Comparison of ENCODE assay signal across 11 mouse cellular contexts in the genomic region with DNA sequence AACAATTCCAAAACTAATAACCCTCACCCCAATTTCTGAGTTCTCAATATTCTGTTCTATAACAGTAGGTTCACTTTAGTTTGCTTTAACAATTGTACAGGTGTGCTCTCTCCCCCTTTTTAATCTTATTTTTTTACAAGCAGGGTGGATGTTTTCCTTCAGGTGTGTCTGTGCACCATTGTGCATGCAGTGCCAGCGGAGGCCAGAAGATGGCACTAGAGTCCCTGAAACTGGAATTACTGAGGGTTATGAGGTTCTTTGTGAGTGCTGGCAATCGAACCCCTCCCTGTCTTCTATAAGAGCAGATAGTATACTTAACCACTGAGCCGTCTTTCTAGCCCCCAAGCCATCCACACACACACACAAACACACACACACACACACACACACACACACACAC.
DNase-seq lines count a peak whose midpoint lies in the region; TF ChIP-seq lines count a peak whose summit lies in the region.
"Had no signal": no experiment of that assay in that cellular context is flagged by ENCODE, and none has a peak within 500 bp of the region (broad histone marks: within the 10 kb centered on the region; RNA-seq: fewer than 3 reads in every experiment).

No protein-coding gene starts in this region.

- no peak overlapping the region for H3K27ac ChIP-seq in heart, adult 2 months
- H3K27ac ChIP-seq in bone marrow macrophage, adult 2 months (ENCODE audit: insufficient read depth, low read depth, low read length) = no peak overlapping the region
- H3K27ac ChIP-seq: hindbrain, embryonic 15.5 days; midbrain, embryonic 12.5 days had no signal

- no peak overlapping the region for H3K4me3 ChIP-seq in heart, adult 2 months
- no peak overlapping the region for H3K4me3 ChIP-seq in bone marrow macrophage, adult 2 months (ENCODE audit: insufficient read depth, low read length)
- H3K4me3 ChIP-seq: hindbrain, embryonic 15.5 days; midbrain, embryonic 12.5 days had no signal

- H3K27me3 ChIP-seq in heart, adult 2 months (ENCODE audit: control insufficient read depth, insufficient read depth, low read length) = no peaks in the 10 kb centered on the region
- H3K27me3 ChIP-seq: hindbrain, embryonic 15.5 days; midbrain, embryonic 12.5 days had no signal

- TF ChIP-seq POLR2A in heart, adult 2 months (IDR thresholded peaks at IDR 0.05; ENCODE audit: insufficient read depth, low read depth, low read length) = no peak
- no peak for TF ChIP-seq POLR2A in bone marrow macrophage, adult 2 months (IDR thresholded peaks at IDR 0.05; ENCODE audit: borderline replicate concordance, low read depth, low read length)

- peaks cover 31% of the 10 kb centered on the region for H3K36me3 ChIP-seq in heart, adult 2 months (ENCODE audit: control insufficient read depth, insufficient read depth, low read length)
- H3K36me3 ChIP-seq: hindbrain, embryonic 15.5 days had no signal

- no peak overlapping the region for H3K9ac ChIP-seq in heart, adult 2 months (ENCODE audit: low read depth, low read length)
- H3K9ac ChIP-seq: hindbrain, embryonic 15.5 days; midbrain, embryonic 12.5 days had no signal

- WGBS in heart, adult 2 months = 93% methylated on average over 3 of the region's 3 CpGs

- intact Hi-C loops in heart, adult 2 months (cut with DNase I) = no loop called here

- H3K4me1 ChIP-seq in heart, adult 2 months (ENCODE audit: control insufficient read depth, insufficient read depth, low read length) = peaks cover 18% of the 10 kb centered on the region
- H3K4me1 ChIP-seq in bone marrow macrophage, adult 2 months (ENCODE audit: control insufficient read depth, insufficient read depth, low read length) = peaks cover 15% of the 10 kb centered on the region

- TF ChIP-seq CTCF in heart, adult 2 months (IDR thresholded peaks at IDR 0.05) = peak; percentile 74
- TF ChIP-seq CTCF in bone marrow macrophage, adult 2 months (IDR thresholded peaks at IDR 0.05; ENCODE audit: low read depth, low read length) = peak; percentile 63

- H3K79me2 ChIP-seq in heart, adult 2 months (replicated peaks; ENCODE audit: control insufficient read depth, insufficient read depth, low read length) = peaks cover 2% of the 10 kb centered on the region

- peak in 1 of 2 experiments; percentile 36 for DNase-seq in heart, adult 2 months
- no peak for DNase-seq in heart, adult 8-10 months (ENCODE audit: low spot score)
- DNase-seq in right cerebral cortex, postnatal 4 days = peak; percentile 16
- DNase-seq in right cerebral cortex, adult 2 months (ENCODE audit: low spot score in 2 of 2) = no peak
- peak; percentile 48 for DNase-seq in thymus, postnatal 14 days
- no peak for DNase-seq in embryo, embryonic 10.5 days (ENCODE audit: low spot score)
- DNase-seq in cerebellum, postnatal 36 days = no peak
- DNase-seq: right cerebral cortex, postnatal 25 days had no signal

- no peak for TF ChIP-seq EP300 in heart, adult 2 months (IDR thresholded peaks at IDR 0.05; ENCODE audit: insufficient read depth, low read depth, low read length)

Comparison
In these comparisons a context has a peak if more than half of its experiments do, and no peak if none do; other contexts are left out.
1. DNase-seq: peak in right cerebral cortex, postnatal 4 days (single experiment) and thymus, postnatal 14 days (single experiment); none in heart, adult 8-10 months (single experiment), right cerebral cortex, adult 2 months (0 of 2), embryo, embryonic 10.5 days (single experiment) and cerebellum, postnatal 36 days (0 of 2).